Comparison of ENCODE assay signal across 24 mouse cellular contexts in genomic region chr16:56724927-56725326, GRCm38 (mm10). TPM values are rescaled to one million over a fixed set of nuclear protein-coding genes. Genes with fewer than 3 reads are reported as not detected.
DNase-seq lines count a peak whose midpoint lies in the region; ATAC-seq and TF ChIP-seq lines count a peak whose summit lies in the region.
"Had no signal": no experiment of that assay in that cellular context is flagged by ENCODE, and none has a peak within 500 bp of the region (broad histone marks: within the 10 kb centered on the region; RNA-seq: fewer than 3 reads in every experiment).

No protein-coding gene starts in this region.

- no peaks in the 10 kb centered on the region for H3K36me3 ChIP-seq in intestine, embryonic 14.5 days (ENCODE audit: control insufficient read depth, insufficient read depth, low read length)
- H3K36me3 ChIP-seq in intestine, postnatal 0 days (ENCODE audit: control insufficient read depth, insufficient read depth): no peaks in the 10 kb centered on the region
- no peaks in the 10 kb centered on the region for H3K36me3 ChIP-seq in limb, embryonic 14.5 days (ENCODE audit: control insufficient read depth, insufficient read depth, low read length)
- H3K36me3 ChIP-seq in limb, embryonic 10.5 days: no peaks in the 10 kb centered on the region
- H3K36me3 ChIP-seq: heart, embryonic 10.5 days; heart, embryonic 15.5 days; limb, embryonic 13.5 days; liver, embryonic 12.5 days had no signal

- H3K4me3 ChIP-seq in intestine, embryonic 14.5 days (ENCODE audit: low read depth, low read length): no peak overlapping the region
- no peak overlapping the region for H3K4me3 ChIP-seq in intestine, postnatal 0 days (ENCODE audit: low read depth, low read length)
- H3K4me3 ChIP-seq in limb, embryonic 14.5 days (replicated peaks; ENCODE audit: low read length): no peak overlapping the region
- H3K4me3 ChIP-seq in limb, embryonic 10.5 days: no peak overlapping the region
- H3K4me3 ChIP-seq: heart, embryonic 10.5 days; heart, embryonic 15.5 days; limb, embryonic 13.5 days; liver, embryonic 12.5 days had no signal

- H3K4me2 ChIP-seq in intestine, embryonic 14.5 days (ENCODE audit: low read length): peak overlapping the region; percentile 23
- H3K4me2 ChIP-seq in intestine, postnatal 0 days (replicated peaks; ENCODE audit: low read depth): no peak overlapping the region
- no peak overlapping the region for H3K4me2 ChIP-seq in limb, embryonic 14.5 days (replicated peaks; ENCODE audit: low read depth, low read length, severe bottlenecking)
- H3K4me2 ChIP-seq: heart, embryonic 15.5 days; limb, embryonic 13.5 days; liver, embryonic 12.5 days; midbrain, embryonic 11.5 days had no signal

- TF ChIP-seq POLR2A in limb, embryonic 14.5 days (IDR thresholded peaks at IDR 0.05; ENCODE audit: borderline replicate concordance, extremely low read depth, insufficient read depth, insufficient read length): no peak

- H3K27me3 ChIP-seq in intestine, embryonic 14.5 days (replicated peaks; ENCODE audit: control insufficient read depth, insufficient read depth, low read length): no peaks in the 10 kb centered on the region
- H3K27me3 ChIP-seq in intestine, postnatal 0 days (replicated peaks; ENCODE audit: control insufficient read depth, insufficient read depth, low read length): no peaks in the 10 kb centered on the region
- H3K27me3 ChIP-seq in limb, embryonic 14.5 days (ENCODE audit: control insufficient read depth, insufficient read depth, low read length): no peaks in the 10 kb centered on the region
- no peaks in the 10 kb centered on the region for H3K27me3 ChIP-seq in limb, embryonic 10.5 days (ENCODE audit: low read depth, poor library complexity, severe bottlenecking)
- H3K27me3 ChIP-seq: heart, embryonic 15.5 days; limb, embryonic 13.5 days; liver, embryonic 12.5 days had no signal

- peak; percentile 64; the same call in 1 of the 2 replicates for ATAC-seq in intestine, embryonic 14.5 days (replicated peaks; ENCODE audit: low FRiP score, low TSS enrichment, low read depth)
- no peak for ATAC-seq in intestine, postnatal 0 days
- peak; percentile 53 for ATAC-seq in limb, embryonic 14.5 days (ENCODE audit: low FRiP score, low read depth)
- ATAC-seq: forebrain, embryonic 14.5 days; liver, embryonic 12.5 days; liver, postnatal 0 days; midbrain, embryonic 16.5 days; Patski had no signal

- TF ChIP-seq CTCF in intestine, postnatal 0 days (IDR thresholded peaks at IDR 0.05; ENCODE audit: low read depth): no peak

- DNase-seq in intestine, embryonic 14.5 days (ENCODE audit: low spot score): peak; percentile 54
- no peak for DNase-seq in limb, embryonic 14.5 days (ENCODE audit: low spot score)
- no peak for DNase-seq in limb, embryonic 10.5 days (ENCODE audit: low spot score)
- peak; percentile 24 for DNase-seq in lung, postnatal 10 days
- DNase-seq in lung, postnatal 14 days: no peak
- DNase-seq in urinary bladder, postnatal 14 days (ENCODE audit: low spot score): no peak
- DNase-seq: adrenal gland, postnatal 10 days; cerebellum, adult 8-10 months; cerebellum, postnatal 25 days; gastrocnemius, postnatal 14 days; kidney, adult 2 months; layer of hippocampus, adult 9-11 months; liver, postnatal 0 days; right cerebral cortex, postnatal 25 days; thymus, postnatal 4 days had no signal

- no peaks in the 10 kb centered on the region for H3K9me3 ChIP-seq in intestine, embryonic 14.5 days (ENCODE audit: control insufficient read depth, low read length)
- H3K9me3 ChIP-seq in intestine, postnatal 0 days (ENCODE audit: control insufficient read depth): no peaks in the 10 kb centered on the region
- no peaks in the 10 kb centered on the region for H3K9me3 ChIP-seq in limb, embryonic 14.5 days (ENCODE audit: control insufficient read depth, low read length)
- no peaks in the 10 kb centered on the region for H3K9me3 ChIP-seq in limb, embryonic 10.5 days (replicated peaks)
- H3K9me3 ChIP-seq: heart, embryonic 10.5 days; heart, embryonic 15.5 days; limb, embryonic 13.5 days; liver, embryonic 12.5 days had no signal

- H3K27ac ChIP-seq in intestine, embryonic 14.5 days (ENCODE audit: low read depth): no peak overlapping the region
- no peak overlapping the region for H3K27ac ChIP-seq in intestine, postnatal 0 days (ENCODE audit: low read depth, low read length)
- no peak overlapping the region for H3K27ac ChIP-seq in limb, embryonic 14.5 days (replicated peaks; ENCODE audit: low read depth, low read length)
- no peak overlapping the region for H3K27ac ChIP-seq in limb, embryonic 10.5 days
- H3K27ac ChIP-seq: heart, embryonic 10.5 days; heart, embryonic 15.5 days; limb, embryonic 13.5 days; liver, embryonic 12.5 days had no signal

- 0 out of 2 replicates have a peak, but pooled peaks cover 4% of the 10 kb centered on the region for H3K4me1 ChIP-seq in intestine, embryonic 14.5 days (replicated peaks; ENCODE audit: control insufficient read depth, insufficient read depth, low read length)
- no peaks in the 10 kb centered on the region for H3K4me1 ChIP-seq in intestine, postnatal 0 days (replicated peaks; ENCODE audit: control insufficient read depth, insufficient read depth, low read length)
- H3K4me1 ChIP-seq in limb, embryonic 14.5 days (ENCODE audit: control insufficient read depth, insufficient read depth, low read length): no peaks in the 10 kb centered on the region
- no peaks in the 10 kb centered on the region for H3K4me1 ChIP-seq in limb, embryonic 10.5 days
- H3K4me1 ChIP-seq: heart, embryonic 10.5 days; heart, embryonic 15.5 days; limb, embryonic 13.5 days had no signal

- H3K9ac ChIP-seq in intestine, embryonic 14.5 days (ENCODE audit: low read length): no peak overlapping the region
- H3K9ac ChIP-seq in intestine, postnatal 0 days (ENCODE audit: low read depth, low read length): no peak overlapping the region
- no peak overlapping the region for H3K9ac ChIP-seq in limb, embryonic 14.5 days (ENCODE audit: low read depth, low read length, severe bottlenecking)
- H3K9ac ChIP-seq: heart, embryonic 15.5 days; limb, embryonic 13.5 days; liver, embryonic 12.5 days; liver, postnatal 0 days had no signal

- WGBS in intestine, embryonic 14.5 days: 48% methylated on average over 10 of the region's 10 CpGs
- WGBS in intestine, postnatal 0 days: 55% methylated on average over 10 of the region's 10 CpGs
- WGBS in limb, embryonic 14.5 days: 77% methylated on average over 10 of the region's 10 CpGs
- WGBS in limb, embryonic 10.5 days: 90% methylated on average over 10 of the region's 10 CpGs

RNA-seq across cellular contexts. Expression of gene Tfg, which starts 7.7 kb away (rescaled TPM):
- 151 and 162 TPM in 2 replicates for polyA plus RNA-seq in intestine, embryonic 14.5 days (2014; fragmentation: Nextera tagmentation; extraction: Ambion mirVana)
- polyA plus RNA-seq in intestine, postnatal 0 days (2015; fragmentation: Nextera tagmentation; extraction: Ambion mirVana): 489 and 509 TPM in 2 replicates
- 116 and 138 TPM in 2 replicates for polyA plus RNA-seq in limb, embryonic 14.5 days (2012; rRNA removed)
- 154 and 156 TPM in 2 replicates for polyA plus RNA-seq in limb, embryonic 14.5 days (2014; fragmentation: Nextera tagmentation; extraction: Ambion mirVana)
- 141 and 150 TPM in 2 replicates for polyA plus RNA-seq in limb, embryonic 10.5 days (2016; fragmentation: Nextera tagmentation; extraction: Ambion mirVana)

Comparison
In these comparisons a context has a peak if more than half of its experiments do, and no peak if none do; other contexts are left out.
1. DNase-seq: peak in intestine, embryonic 14.5 days (single experiment) and lung, postnatal 10 days (single experiment); none in limb, embryonic 14.5 days (single experiment), limb, embryonic 10.5 days (single experiment), lung, postnatal 14 days (single experiment) and urinary bladder, postnatal 14 days (single experiment).